Mouse (Mus musculus) liver, postnatal 0 days (tissue): ENCODE data around the gene Sirt4.

Source experiments
- CTCF ChIP-seq: sonication (generic); IDR thresholded peaks from 2 replicates; pipeline ENCODE4 v1.5.1; 2016; ENCODE audit warnings: antibody characterized with exemption, low read depth
- EP300 ChIP-seq: IDR thresholded peaks from 2 replicates; pipeline ENCODE4 v1.6.1; 2016; ENCODE audit warnings: antibody characterized with exemption, low read depth, mild to moderate bottlenecking

GRCm38 (mm10) chr5:115521553-115522461 is 37.3 kb upstream of the Sirt4 start:
- 0 out of 2 replicates have a peak, but pooled peaks have one; percentile 22 for TF ChIP-seq CTCF
- TF ChIP-seq EP300 = peak; percentile 75
